Mouse (Mus musculus) MEL (cell line): Measurements from ENCODE around the gene Tfrc. TPM values are rescaled to one million over a fixed set of nuclear protein-coding genes. Genes with fewer than 3 reads are reported as not detected.

Source experiments
- DNase-seq: peaks from one replicate; pipeline ENCODE4 v3.0.0; 2011; ENCODE audit warnings: low read depth, low spot score
- H3K27ac ChIP-seq: 2 replicates; pipeline ENCODE4 v1.5.1; 2012; ENCODE audit warnings: low read depth, mild to moderate bottlenecking, control low read depth, low read length, moderate library complexity; ENCODE audit not compliant: control insufficient read depth
- H3K27me3 ChIP-seq, 2 experiments: fragments of 150-350 bp in 1 of 2; sonication (generic) in 1 of 2; 2 replicates each; pipeline ENCODE4 v1.6.1; 2012; ENCODE audit warnings: low read length in 2 of 2, mild to moderate bottlenecking in 2 of 2, improper control_type of control experiment in 1 of 2, moderate library complexity in 1 of 2; ENCODE audit not compliant: insufficient read depth in 2 of 2, control insufficient read depth in 1 of 2
- H3K36me3 ChIP-seq, 2 experiments: 2 replicates each; pipeline ENCODE4 v1.6.1; 2012 to 2014; ENCODE audit warnings: low read length in 2 of 2, improper control_type of control experiment in 1 of 2, inconsistent platforms in 1 of 2, mild to moderate bottlenecking in 1 of 2; ENCODE audit not compliant: insufficient read depth in 2 of 2, control insufficient read depth in 1 of 2
- H3K4me1 ChIP-seq, 2 experiments: fragments of 150-350 bp in 1 of 2; sonication (generic) in 1 of 2; 2 replicates each; pipeline ENCODE4 v1.6.1; 2012; ENCODE audit warnings: low read length in 2 of 2, improper control_type of control experiment in 1 of 2, mild to moderate bottlenecking in 1 of 2; ENCODE audit not compliant: insufficient read depth in 2 of 2, control insufficient read depth in 1 of 2
- H3K4me3 ChIP-seq, 2 experiments: fragments of 150-350 bp in 1 of 2; sonication (generic) in 1 of 2; 2 replicates each; pipeline ENCODE4 v1.5.1; 2012; ENCODE audit warnings: low read depth in 2 of 2, low read length in 2 of 2, mild to moderate bottlenecking in 2 of 2, moderate library complexity in 2 of 2, control low read depth in 1 of 2, improper control_type of control experiment in 1 of 2; ENCODE audit not compliant: control insufficient read depth in 1 of 2, insufficient read depth in 1 of 2
- H3K79me2 ChIP-seq: 2 replicates; pipeline ENCODE4 v1.6.1; 2012; ENCODE audit warnings: mild to moderate bottlenecking, low read length, moderate library complexity; ENCODE audit not compliant: control insufficient read depth, poor library complexity, insufficient read depth
- H3K9ac ChIP-seq: 2 replicates; pipeline ENCODE4 v1.6.1; 2012; ENCODE audit warnings: low read depth, mild to moderate bottlenecking, control low read depth, low read length, moderate library complexity; ENCODE audit not compliant: control insufficient read depth, poor library complexity, severe bottlenecking
- H3K9me3 ChIP-seq: fragments of 150-350 bp; sonication (generic); replicated peaks from 2 replicates; pipeline ENCODE4 v1.6.1; 2012; ENCODE audit warnings: mild to moderate bottlenecking, low read length, improper control_type of control experiment, moderate library complexity; ENCODE audit not compliant: insufficient read depth
- BHLHE40 ChIP-seq: IDR thresholded peaks from 2 replicates; pipeline ENCODE4 v1.6.1; 2012; ENCODE audit warnings: low read depth, mild to moderate bottlenecking, inconsistent platforms, low read length, improper control_type of control experiment, borderline replicate concordance
- CHD1 ChIP-seq: IDR thresholded peaks from 2 replicates; pipeline ENCODE4 v1.6.1; 2012; ENCODE audit warnings: low read depth, mild to moderate bottlenecking, inconsistent platforms, low read length, improper control_type of control experiment
- ELF1 ChIP-seq: IDR thresholded peaks from 2 replicates; pipeline ENCODE4 v1.6.1; 2014; ENCODE audit warnings: low read depth, mild to moderate bottlenecking, inconsistent platforms, low read length, improper control_type of control experiment, moderate library complexity
- ETS1 ChIP-seq: IDR thresholded peaks from 2 replicates; pipeline ENCODE4 v1.6.1; 2012; ENCODE audit warnings: low read depth, mild to moderate bottlenecking, inconsistent platforms, low read length, improper control_type of control experiment, moderate library complexity
- JUND ChIP-seq: IDR thresholded peaks from 2 replicates; pipeline ENCODE4 v1.6.1; 2011; ENCODE audit warnings: low read depth, mild to moderate bottlenecking, improper control_type of control experiment, low read length
- KAT2A ChIP-seq: conservative IDR thresholded peaks from 2 replicates; pipeline ENCODE4 v1.6.1; 2012; ENCODE audit warnings: low read depth, low read length, improper control_type of control experiment, inconsistent platforms
- MAX ChIP-seq: IDR thresholded peaks from 2 replicates; pipeline ENCODE4 v1.6.1; 2011; ENCODE audit warnings: low read length, improper control_type of control experiment
- MEF2A ChIP-seq: IDR thresholded peaks from 2 replicates; pipeline ENCODE4 v1.6.1; 2014; ENCODE audit warnings: low read depth, mild to moderate bottlenecking, inconsistent platforms, low read length, improper control_type of control experiment; ENCODE audit not compliant: poor library complexity, insufficient replicate concordance, severe bottlenecking; ENCODE audit errors: extremely low read depth
- MYB ChIP-seq: IDR thresholded peaks from 2 replicates; pipeline ENCODE4 v1.6.1; 2011; ENCODE audit warnings: mild to moderate bottlenecking, low read depth, low read length, improper control_type of control experiment
- NELFE ChIP-seq: IDR thresholded peaks from 2 replicates; pipeline ENCODE4 v1.6.1; 2011; ENCODE audit warnings: low read depth, low read length, improper control_type of control experiment
- NRF1 ChIP-seq: IDR thresholded peaks from 2 replicates; pipeline ENCODE4 v1.6.1; 2014; ENCODE audit warnings: low read depth, mild to moderate bottlenecking, inconsistent platforms, low read length, improper control_type of control experiment, moderate library complexity; ENCODE audit not compliant: poor library complexity, insufficient read depth, severe bottlenecking
- POLR2A ChIP-seq, 2 experiments: IDR thresholded peaks; 2 replicates each; pipeline ENCODE4 v1.6.1; 2011 to 2012; ENCODE audit warnings: low read length in 2 of 2, mild to moderate bottlenecking in 2 of 2, control low read depth in 1 of 2, improper control_type of control experiment in 1 of 2, low read depth in 1 of 2, moderate library complexity in 1 of 2; ENCODE audit not compliant: control insufficient read depth in 1 of 2, insufficient read depth in 1 of 2, poor library complexity in 1 of 2
- POLR2AphosphoS2 ChIP-seq: IDR thresholded peaks from 2 replicates; pipeline ENCODE4 v1.6.1; 2011; ENCODE audit warnings: low read length, improper control_type of control experiment
- POLR2AphosphoS5 ChIP-seq: IDR thresholded peaks from 2 replicates; pipeline ENCODE4 v1.6.1; 2012; ENCODE audit warnings: low read depth, borderline replicate concordance, mild to moderate bottlenecking, inconsistent platforms, low read length, moderate library complexity, mixed read lengths
- SIN3A ChIP-seq: IDR thresholded peaks from 2 replicates; pipeline ENCODE4 v1.6.1; 2012; ENCODE audit warnings: low read length, improper control_type of control experiment, inconsistent platforms
- TBP ChIP-seq: IDR thresholded peaks from 2 replicates; pipeline ENCODE4 v1.8.0; 2011; ENCODE audit warnings: low read depth, low read length, improper control_type of control experiment
- TCF12 ChIP-seq: IDR thresholded peaks from 2 replicates; pipeline ENCODE4 v1.6.1; 2014; ENCODE audit warnings: low read depth, mild to moderate bottlenecking, inconsistent platforms, low read length, improper control_type of control experiment, moderate library complexity
- UBTF ChIP-seq: IDR thresholded peaks from 2 replicates; pipeline ENCODE4 v1.6.1; 2012; ENCODE audit warnings: low read depth, mild to moderate bottlenecking, inconsistent platforms, low read length, improper control_type of control experiment, moderate library complexity, borderline replicate concordance; ENCODE audit not compliant: insufficient read depth
- USF2 ChIP-seq, 2 experiments: IDR thresholded peaks; 2 replicates each; pipeline ENCODE4 v1.6.1; 2011 to 2012; ENCODE audit warnings: improper control_type of control experiment in 2 of 2, low read length in 2 of 2, borderline replicate concordance in 1 of 2, inconsistent platforms in 1 of 2, low read depth in 1 of 2, mild to moderate bottlenecking in 1 of 2; ENCODE audit not compliant: insufficient read depth in 1 of 2
- ZC3H11A ChIP-seq: IDR thresholded peaks from 2 replicates; pipeline ENCODE4 v1.6.1; 2012; ENCODE audit warnings: low read depth, mild to moderate bottlenecking, inconsistent platforms, low read length, improper control_type of control experiment
- ZKSCAN1 ChIP-seq: IDR thresholded peaks from 2 replicates; pipeline ENCODE4 v1.6.1; 2012; ENCODE audit warnings: low read depth, mild to moderate bottlenecking, inconsistent platforms, low read length, improper control_type of control experiment, moderate library complexity
- ZNF384 ChIP-seq: IDR thresholded peaks from 2 replicates; pipeline ENCODE4 v1.6.1; 2012; ENCODE audit warnings: low read depth, mild to moderate bottlenecking, inconsistent platforms, low read length, improper control_type of control experiment
- polyA plus RNA-seq, 2 experiments: library from polyadenylated mRNA; stranded (reverse) in 1 of 2; unstranded in 1 of 2; fragments of >175 nt in 1 of 2; fragments of >200 nt in 1 of 2; gene quantifications; 2 replicates each; pipeline versions ENCODE4 v1.2.1 to v1.2.4; 2012; ENCODE audit warnings: low replicate concordance in 2 of 2, low read depth in 1 of 2; ENCODE audit not compliant: insufficient read length in 2 of 2, insufficient read depth in 1 of 2, missing spikeins in 1 of 2
- total RNA-seq: library from RNA; depleted of rRNA; stranded (reverse); fragments of 300-350 nt; gene quantifications from 2 replicates; pipeline ENCODE4 v1.2.3, GENCODE M21; 2012

Tfrc gene
- total and polyA plus RNA-seq, 3 experiments, result 90.9 to 234 (median 106) TPM

- Histone ChIP-seq H3K4me1 (no peaks in the 10 kb centered on the region), H3K36me3 (peaks cover 0 to 1% of the 10 kb centered on the region in 2 experiments; a peak in 2 of 4 replicates), H3K79me2 (no peaks in the 10 kb centered on the region), H3K9ac (no peak overlapping the region), H3K4me3 (no peak overlapping the region)
- no peak for TF ChIP-seq MYB
- no peak for TF ChIP-seq SIN3A
- TF ChIP-seq ELF1, result no peak
- no peak for TF ChIP-seq ZKSCAN1
- TF ChIP-seq MEF2A, result no peak
- TF ChIP-seq ZNF384, result no peak
- no peak for TF ChIP-seq POLR2AphosphoS2
- TF ChIP-seq TCF12, result no peak
- no peak for TF ChIP-seq NRF1
- TF ChIP-seq UBTF, result no peak
- TF ChIP-seq ZC3H11A, result no peak
- TF ChIP-seq BHLHE40, result no peak
- TF ChIP-seq NELFE, result no peak
- TF ChIP-seq, all 39 proteins: peak for 0
- H3K27me3 ChIP-seq, result no peaks in the 10 kb centered on the region
- no peak overlapping the region for H3K27ac ChIP-seq
- no peak for DNase-seq
- no peaks in the 10 kb centered on the region for H3K9me3 ChIP-seq
These were observed 71.3 kb downstream of the Tfrc start for GRCm38 (mm10) chr16:32679976-32680375.

GRCm38 (mm10) chr16:32680806-32681205, 72.1 kb downstream of the Tfrc start:
- no peaks in the 10 kb centered on the region for H3K9me3 ChIP-seq
- TF ChIP-seq POLR2AphosphoS5, result no peak
- TF ChIP-seq CHD1, result no peak
- no peak for TF ChIP-seq ETS1
- no peak for TF ChIP-seq MEF2A
- TF ChIP-seq KAT2A, result no peak
- TF ChIP-seq TBP, result no peak
- no peak for TF ChIP-seq NELFE
- TF ChIP-seq ZC3H11A, result no peak
- TF ChIP-seq USF2 (IDR thresholded peaks at IDR 0.05; ENCODE audit: borderline replicate concordance in 1 of 2, insufficient read depth in 1 of 2, low read depth in 1 of 2, low read length in 2 of 2), result no peak
- no peak for TF ChIP-seq POLR2A (IDR thresholded peaks at IDR 0.05; ENCODE audit: control insufficient read depth in 1 of 2, insufficient read depth in 1 of 2, low read depth in 1 of 2, low read length in 2 of 2, poor library complexity in 1 of 2)
- TF ChIP-seq MAX, result no peak
- TF ChIP-seq UBTF, result no peak
- no peak for TF ChIP-seq JUND
- no peaks in the 10 kb centered on the region; a peak in 2 of 4 replicates for H3K36me3 ChIP-seq
- DNase-seq, result no peak
- H3K4me3 ChIP-seq, result no peak overlapping the region
- H3K4me1 ChIP-seq, result no peaks in the 10 kb centered on the region
- H3K27me3 ChIP-seq, result no peaks in the 10 kb centered on the region
- no peaks in the 10 kb centered on the region for H3K79me2 ChIP-seq
- no peak overlapping the region for H3K9ac ChIP-seq
- no peak overlapping the region for H3K27ac ChIP-seq
